Mouse (Mus musculus) effector memory CD4-positive, alpha-beta T cell, adult 5 months (primary cell): ENCODE measurements around the gene Zfp956. TPM values are rescaled to one million over a fixed set of nuclear protein-coding genes. Genes with fewer than 3 reads are reported as not detected.

Experiments used
- polyA plus RNA-seq: library from polyadenylated mRNA; unstranded; fragments of 100-300 nt; shearing (Covaris generic); gene quantifications from one replicate; pipeline ENCODE4 v1.2.1, GENCODE M21; 2017

The Zfp956 gene
- polyA plus RNA-seq, result 26.3 TPM

DNA sequence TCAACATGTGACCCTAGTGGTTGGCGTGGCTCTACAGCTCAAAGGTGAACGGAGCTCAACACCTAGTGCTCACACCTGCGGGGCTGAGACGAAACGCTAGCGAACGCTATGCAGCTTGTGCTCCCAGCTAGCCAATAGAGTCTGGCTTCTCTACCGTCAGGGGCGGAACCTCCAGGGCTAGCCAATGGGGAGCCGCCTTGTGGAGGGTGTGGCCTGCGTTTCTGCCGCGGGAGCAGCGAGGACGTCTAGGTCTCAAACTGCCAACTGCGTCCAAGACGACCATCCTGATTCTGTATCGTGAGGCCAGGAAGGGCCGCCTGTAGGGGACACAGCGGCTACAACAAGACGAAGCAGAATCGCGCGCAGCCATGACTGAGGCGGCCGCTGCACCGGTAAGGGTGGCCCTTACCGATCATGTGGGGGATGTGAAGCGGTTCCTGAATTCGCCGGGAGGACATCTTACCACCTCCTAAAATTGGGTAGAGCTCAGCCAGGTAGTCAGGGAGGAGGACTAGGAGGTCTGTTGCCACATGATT, at the start of gene Zfp956:
Gene Zfp956 (plus strand): TSS at position 200 of the 536 bp plus-strand sequence.

DNA sequence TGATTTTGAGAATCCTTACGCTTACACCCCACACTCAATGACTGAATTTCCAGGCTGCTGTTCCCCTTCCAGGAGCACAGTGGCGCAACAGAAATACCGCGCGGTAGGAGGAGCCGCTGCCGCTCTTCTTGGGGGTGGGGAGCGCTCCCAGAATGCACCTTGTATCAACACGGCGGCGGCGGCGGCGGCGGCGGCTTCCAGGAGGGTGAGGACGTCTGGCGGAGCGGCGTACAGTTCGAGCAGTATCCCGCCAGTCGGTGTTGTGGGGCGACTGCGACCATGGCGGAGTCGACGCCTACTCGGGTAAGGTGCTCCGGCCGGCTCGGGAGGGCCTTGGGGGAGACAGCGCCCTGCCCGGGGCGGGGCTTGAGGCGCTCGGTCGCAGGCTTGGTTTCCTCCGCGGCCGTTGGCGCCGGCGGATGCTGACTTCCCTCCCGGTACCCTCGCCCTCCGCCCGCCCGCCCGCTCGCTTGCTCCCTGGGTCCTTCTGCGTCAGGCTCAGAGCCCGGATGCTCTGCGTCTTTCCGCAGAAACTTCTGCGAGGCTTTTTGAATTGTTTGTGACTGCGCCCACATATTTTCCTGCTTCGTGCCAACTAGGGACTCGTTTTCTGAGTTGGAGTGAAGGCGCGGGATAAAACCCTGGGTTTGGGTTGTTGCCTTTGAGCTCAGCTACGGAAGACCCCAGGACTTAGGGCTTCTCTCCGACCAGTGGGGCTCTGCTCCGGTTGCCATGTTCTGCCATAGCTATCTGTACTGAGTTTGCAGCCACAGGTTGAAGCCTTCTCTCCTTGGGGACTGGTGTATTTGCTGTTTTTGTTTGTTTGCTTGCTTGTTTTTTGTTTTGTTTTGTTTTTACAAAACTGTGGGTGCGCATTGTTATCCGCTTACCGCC, 32.5 kb upstream of the Zfp956 start, which contains the start of gene Zfp212:
Gene Zfp212 (plus strand): TSS at position 30 of the 894 bp plus-strand sequence.

Other genes starting within 250 kb of the Zfp956 start
- gene Pdia4, start 140.0 kb upstream of the Zfp956 start, polyA plus RNA-seq, result 68.8 TPM
- gene Zfp786, start 122.5 kb upstream of the Zfp956 start, polyA plus RNA-seq, result not detected
- gene Zfp398, start 117.7 kb upstream of the Zfp956 start, polyA plus RNA-seq, result 15.6 TPM
- 4.3 TPM for gene Zfp282, start 76.2 kb upstream of the Zfp956 start, polyA plus RNA-seq
- gene Zfp212, start 32.9 kb upstream of the Zfp956 start, polyA plus RNA-seq, result 36.3 TPM
- 34.0 TPM for gene Zfp777, start 95.5 kb downstream of the Zfp956 start, polyA plus RNA-seq
- gene Zfp746, start 133.2 kb downstream of the Zfp956 start, polyA plus RNA-seq, result 49.3 TPM